Mouse (Mus musculus) cerebellum, adult 11-12 months (tissue): Measurements from ENCODE around the gene Nif3l1.

Experiments used
- DNase-seq: peaks from one replicate; pipeline ENCODE4 v3.0.0; 2022

Nif3l1 gene

GRCm38 (mm10) chr1:58458867-58459266 lies 13.9 kb downstream of the Nif3l1 start:
- DNase-seq: no peak

GRCm38 (mm10) chr1:58460566-58460965 lies 15.6 kb downstream of the Nif3l1 start:
- DNase-seq: no peak

- no peak for DNase-seq
These were observed 19.0 kb downstream of the Nif3l1 start for GRCm38 (mm10) chr1:58463935-58464334.

DNA sequence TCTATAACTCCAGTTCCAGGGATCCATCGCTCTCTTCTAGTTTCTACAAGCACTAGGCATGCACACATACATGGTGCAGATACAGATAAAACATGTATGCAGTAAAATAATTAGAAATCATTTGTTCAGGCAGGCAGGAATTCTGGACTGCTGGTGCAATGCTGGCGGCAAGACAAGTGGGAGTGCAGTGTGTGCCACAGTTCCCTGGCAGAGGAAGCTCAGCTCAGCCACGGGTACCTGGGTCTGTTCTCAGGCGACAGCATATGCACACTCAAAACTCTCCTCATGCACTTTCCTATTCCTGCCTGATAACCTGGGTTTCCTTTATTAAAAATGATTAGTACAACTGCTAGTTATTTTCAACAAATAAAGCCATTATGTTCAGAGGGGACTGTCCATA lies 20.1 kb downstream of the Nif3l1 start:
- DNase-seq: peak; percentile 60

GRCm38 (mm10) chr1:58465561-58465960 lies 20.6 kb downstream of the Nif3l1 start:
- peak; percentile 45 for DNase-seq

- no peak for DNase-seq
These were observed 30.7 kb downstream of the Nif3l1 start for GRCm38 (mm10) chr1:58475662-58476061.

- DNase-seq: no peak
These were observed 37.7 kb downstream of the Nif3l1 start for GRCm38 (mm10) chr1:58482647-58483046.

DNA sequence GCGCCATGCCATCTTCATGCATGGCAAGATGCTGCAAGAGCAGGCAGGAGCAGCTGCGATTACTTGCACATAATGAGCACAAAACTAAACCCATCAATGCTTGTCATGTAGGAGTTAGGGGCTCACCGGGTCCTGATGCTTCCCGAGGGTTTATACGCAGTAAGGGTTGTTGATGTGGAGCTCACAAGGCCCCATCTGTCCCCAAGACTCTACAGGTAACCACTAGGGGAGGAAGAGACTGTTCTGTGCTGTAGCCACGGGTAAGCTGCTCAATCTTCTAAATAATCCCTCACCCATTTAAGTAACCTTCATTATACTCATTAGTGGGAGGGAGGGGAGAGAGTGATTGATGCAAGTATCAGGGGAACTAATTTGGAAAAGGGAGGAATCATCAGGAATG lies 50.7 kb downstream of the Nif3l1 start:
- DNase-seq: no peak

DNA sequence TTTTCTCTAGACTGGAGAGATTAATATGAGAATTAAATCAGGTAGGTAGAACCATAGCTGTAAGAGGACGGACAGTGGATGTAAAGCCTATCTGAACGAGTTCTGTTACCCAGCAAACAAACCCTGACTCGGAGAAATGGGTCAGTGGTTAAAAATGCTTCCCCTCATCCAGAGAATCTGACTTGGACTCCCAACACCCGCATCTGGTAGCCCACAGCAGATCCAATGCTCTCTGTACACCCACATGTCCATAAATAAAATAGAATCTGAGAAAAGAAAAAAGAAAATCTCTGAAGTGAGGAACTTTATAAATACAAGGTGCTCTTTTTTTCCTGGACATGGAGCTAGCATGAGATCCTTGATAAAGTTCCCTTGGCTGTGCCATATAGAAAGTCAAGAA lies 52.7 kb downstream of the Nif3l1 start:
- DNase-seq: no peak

GRCm38 (mm10) chr1:58498758-58499157 lies 53.8 kb downstream of the Nif3l1 start:
- no peak for DNase-seq

- DNase-seq: no peak
These were observed 58.2 kb downstream of the Nif3l1 start for GRCm38 (mm10) chr1:58503134-58503533.

DNA sequence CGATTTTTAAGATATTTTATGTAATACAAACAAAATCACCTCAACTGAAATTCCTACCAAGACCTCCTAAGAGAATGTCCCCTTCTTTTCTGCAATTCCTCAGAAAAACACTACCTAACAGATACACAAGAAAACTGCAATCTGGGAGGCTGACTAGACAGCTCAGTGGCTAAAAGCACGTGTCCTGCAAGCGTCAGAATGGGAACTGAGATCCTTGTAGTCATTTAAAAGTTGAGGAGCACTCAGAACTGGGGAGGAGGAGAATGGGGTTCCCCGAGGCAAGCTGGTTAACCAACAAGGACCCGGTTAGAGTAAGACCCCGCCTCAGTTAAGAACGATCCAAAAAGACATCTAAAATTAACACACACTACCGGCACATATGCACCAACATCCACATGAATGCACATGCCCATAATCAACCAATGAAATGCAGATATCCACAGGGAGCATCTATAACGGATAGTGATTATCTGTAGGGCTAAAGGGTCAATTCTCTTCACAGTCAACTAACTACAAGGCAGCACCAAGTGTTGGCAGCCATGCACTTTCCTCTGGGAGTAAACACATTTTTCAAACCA lies 58.9 kb downstream of the Nif3l1 start:
- no peak for DNase-seq

- DNase-seq: peak; percentile 91
These were observed 59.8 kb downstream of the Nif3l1 start, which contains the start of gene Orc2 for GRCm38 (mm10) chr1:58504577-58505254. Gene Orc2, minus strand, starts transcription at chr1:58505109.

DNA sequence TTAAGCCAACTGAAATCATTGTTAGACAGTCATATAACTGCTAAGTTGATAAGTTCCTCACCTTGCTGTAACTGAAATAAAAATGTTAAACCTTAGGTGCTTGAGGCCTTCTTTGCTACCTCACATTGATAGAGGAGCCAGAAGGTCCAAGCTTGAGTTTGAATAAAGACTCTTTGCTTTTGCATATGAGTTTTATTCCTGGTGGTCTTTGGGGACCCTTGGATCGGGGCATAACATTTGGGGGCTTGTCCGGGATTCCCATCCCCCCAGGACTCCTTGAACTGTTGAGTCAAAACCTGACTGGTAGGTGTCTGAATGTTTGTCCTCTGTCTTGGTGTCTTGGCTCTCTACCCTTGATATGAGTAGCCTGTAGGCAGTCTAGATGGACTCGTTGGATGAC lies 62.3 kb downstream of the Nif3l1 start:
- no peak for DNase-seq
